Mouse (Mus musculus): Measurements from ENCODE around the gene Szrd1. TPM values are rescaled to one million over a fixed set of nuclear protein-coding genes. Genes with fewer than 3 reads are reported as not detected.

Gene Szrd1
- total RNA-seq (2022), result 100 to 1,000 TPM in 3 of 4 experiments, 10 to 100 TPM in 1; 96.1 to 123 (median 115) TPM

- peak; percentile 98 for DNase-seq
These were observed at the start of gene Szrd1 for GRCm38 (mm10) chr4:141139116-141139970. Gene Szrd1, minus strand, starts transcription at chr4:141139775.

- no peak for DNase-seq
These were observed 47.6 kb upstream of the Szrd1 start for GRCm38 (mm10) chr4:141186923-141187836.

GRCm38 (mm10) chr4:141184426-141184825 is 44.9 kb upstream of the Szrd1 start:
- no peak for DNase-seq

- DNase-seq, result no peak
These were observed 44.4 kb upstream of the Szrd1 start for GRCm38 (mm10) chr4:141183932-141184331.

GRCm38 (mm10) chr4:141181981-141182380 is 42.4 kb upstream of the Szrd1 start:
- DNase-seq, result no peak

- DNase-seq, result no peak
These were observed 41.3 kb upstream of the Szrd1 start for GRCm38 (mm10) chr4:141180831-141181230.

GRCm38 (mm10) chr4:141178500-141178899 is 38.9 kb upstream of the Szrd1 start:
- DNase-seq, result no peak

- DNase-seq, result no peak
These were observed 36.8 kb upstream of the Szrd1 start for GRCm38 (mm10) chr4:141176328-141176838.

- no peak for DNase-seq
These were observed 36.2 kb upstream of the Szrd1 start for GRCm38 (mm10) chr4:141175783-141176182.

- no peak for DNase-seq
These were observed 32.5 kb upstream of the Szrd1 start for GRCm38 (mm10) chr4:141172121-141172520.

- DNase-seq, result no peak
These were observed 27.6 kb upstream of the Szrd1 start for GRCm38 (mm10) chr4:141167156-141167555.

- no peak for DNase-seq
These were observed 26.2 kb upstream of the Szrd1 start for GRCm38 (mm10) chr4:141165744-141166292.

GRCm38 (mm10) chr4:141163729-141164128 is 24.2 kb upstream of the Szrd1 start:
- no peak for DNase-seq

- no peak for DNase-seq
These were observed 22.2 kb upstream of the Szrd1 start for GRCm38 (mm10) chr4:141161699-141162208.

- DNase-seq, result no peak
These were observed 20.6 kb upstream of the Szrd1 start for GRCm38 (mm10) chr4:141160193-141160592.

- DNase-seq, result no peak
These were observed 20.1 kb upstream of the Szrd1 start for GRCm38 (mm10) chr4:141159666-141160065.

- no peak for DNase-seq
These were observed 19.5 kb upstream of the Szrd1 start for GRCm38 (mm10) chr4:141159093-141159492.

- DNase-seq, result no peak
These were observed 19.0 kb upstream of the Szrd1 start for GRCm38 (mm10) chr4:141158609-141159008.

- no peak for DNase-seq
These were observed 17.9 kb upstream of the Szrd1 start for GRCm38 (mm10) chr4:141157485-141157884.

- DNase-seq, result no peak
These were observed 9.5 kb upstream of the Szrd1 start for GRCm38 (mm10) chr4:141149116-141149515.

- no peak for DNase-seq
These were observed 8.6 kb upstream of the Szrd1 start for GRCm38 (mm10) chr4:141148009-141148801.

Measured in adrenal gland, adult 8-10 months (tissue).